Mouse (Mus musculus): ENCODE results near the gene S1pr4.

S1pr4 gene

DNA sequence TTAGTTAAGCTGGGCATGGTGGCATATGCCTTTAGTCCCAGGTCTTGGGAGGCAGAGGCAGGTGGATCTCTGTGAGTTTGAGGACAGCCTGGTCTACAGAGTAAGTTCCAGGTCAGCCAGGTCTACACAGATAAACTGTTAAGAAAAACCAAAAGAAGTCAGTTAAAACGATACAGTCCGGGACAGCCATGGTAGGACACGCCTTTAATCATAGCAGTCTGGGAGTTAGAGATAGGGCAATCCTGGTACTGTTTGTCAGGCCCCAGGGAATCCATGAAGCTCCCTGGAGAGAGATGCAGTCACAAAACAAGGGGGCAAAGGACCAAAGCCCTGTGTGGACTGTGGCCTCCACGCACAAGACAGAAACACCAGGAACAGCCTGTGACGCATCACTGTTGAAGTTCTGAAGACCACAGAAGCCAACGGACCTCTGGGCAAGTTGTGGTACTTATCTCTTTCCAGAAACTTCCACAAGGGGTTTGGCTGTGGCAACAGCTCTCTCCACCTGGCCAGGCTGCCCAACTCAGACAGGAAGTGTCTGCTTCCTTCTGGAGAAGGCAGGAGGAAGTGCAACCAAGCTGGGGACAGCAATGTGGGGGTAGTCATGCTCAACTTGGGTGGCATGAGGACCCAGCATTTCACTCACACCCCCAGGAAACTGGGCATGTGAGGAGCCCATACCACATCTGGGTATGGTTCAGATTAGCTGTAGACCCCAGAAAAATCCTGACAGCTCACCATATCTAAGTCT is 19.5 kb upstream of the S1pr4 start:
- no peak for DNase-seq (ENCODE audit: low read depth, low spot score)

DNA sequence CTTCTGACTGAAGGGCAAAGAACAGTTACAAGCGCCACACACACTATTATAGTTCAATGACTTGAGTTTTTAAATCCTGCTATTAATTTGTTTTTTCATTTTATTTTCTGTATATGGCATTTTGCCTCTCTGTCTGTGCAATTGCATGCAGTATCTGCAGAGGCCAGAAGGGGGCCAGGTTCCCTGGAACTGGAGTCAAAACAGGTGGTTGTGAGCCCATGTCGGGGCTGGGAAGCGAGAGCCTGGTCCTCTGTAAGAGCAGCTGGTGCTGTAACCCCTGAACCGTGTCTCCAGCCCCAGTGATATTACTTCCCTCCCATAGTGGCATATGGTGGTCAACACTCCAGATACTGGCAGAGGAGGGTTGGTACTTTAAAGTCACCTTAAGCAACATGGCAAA is 18.6 kb upstream of the S1pr4 start:
- DNase-seq (ENCODE audit: low read depth, low spot score) = no peak

DNA sequence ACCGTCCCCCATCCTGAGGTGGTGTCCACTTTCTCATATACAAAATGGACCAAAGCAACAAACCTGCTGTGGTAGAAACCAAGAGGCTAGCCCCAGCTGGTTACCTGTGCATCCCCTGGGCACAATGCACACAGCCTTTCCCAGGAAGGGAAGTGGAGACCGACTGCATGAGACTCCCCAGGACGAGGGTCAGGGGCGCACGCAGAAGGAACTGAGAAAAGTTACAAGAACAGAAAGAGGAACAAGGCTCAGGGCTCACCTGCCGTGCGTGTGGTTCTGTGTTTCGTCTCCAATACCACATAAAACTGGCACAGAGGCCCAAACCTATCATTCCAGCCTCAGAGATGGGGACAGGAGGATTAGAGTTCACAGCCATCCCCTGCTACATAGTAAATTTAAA is 17.3 kb upstream of the S1pr4 start:
- DNase-seq (ENCODE audit: low read depth, low spot score) = no peak

DNA sequence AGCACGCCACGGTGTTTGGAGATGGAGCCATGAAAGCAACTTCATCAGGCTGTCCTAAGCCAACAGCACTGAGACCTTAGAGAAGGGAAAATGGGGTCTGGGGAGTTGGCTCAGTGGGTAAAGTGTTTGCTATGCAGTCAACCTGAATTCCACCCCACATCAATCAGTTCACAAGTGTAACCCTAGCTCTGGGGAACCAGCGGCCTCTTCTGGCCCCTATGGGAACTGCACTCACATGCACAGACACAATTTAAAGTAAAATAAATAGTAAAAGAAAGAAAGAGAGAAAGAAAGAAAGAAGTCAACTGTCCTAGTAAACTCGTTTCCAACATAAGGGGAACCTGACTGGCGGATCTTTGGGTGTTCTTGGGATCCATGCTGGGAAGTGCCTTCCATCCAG is 13.9 kb upstream of the S1pr4 start:
- no peak for DNase-seq (ENCODE audit: low read depth, low spot score)

DNA sequence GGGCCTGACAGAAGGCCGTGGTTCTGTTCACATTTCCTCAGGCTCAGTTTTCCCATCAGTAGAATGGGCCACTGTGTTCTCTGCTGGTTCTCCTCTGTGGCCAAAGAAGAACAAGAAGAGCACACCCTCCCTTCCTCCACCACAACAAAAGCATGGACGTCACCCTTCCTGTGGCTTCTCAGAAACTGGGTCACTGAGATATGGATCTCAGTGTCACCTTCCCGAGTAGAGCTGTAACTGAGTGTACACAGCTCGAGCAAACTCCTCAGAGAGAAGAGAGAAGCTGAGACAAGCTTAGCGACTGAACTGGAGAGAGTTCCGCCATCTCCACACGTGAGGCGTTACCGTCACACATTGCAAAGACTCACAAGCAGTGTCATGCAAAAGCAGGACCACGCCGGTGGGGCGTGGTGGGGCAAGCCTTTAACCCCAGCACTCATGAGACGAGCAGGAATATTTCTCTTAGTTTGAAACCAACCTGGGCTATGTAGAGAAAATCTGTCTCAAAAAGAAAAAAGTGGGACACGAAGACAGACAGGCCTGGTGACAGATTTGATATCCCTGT is 10.4 kb upstream of the S1pr4 start:
- DNase-seq (ENCODE audit: low read depth, low spot score) = no peak

DNA sequence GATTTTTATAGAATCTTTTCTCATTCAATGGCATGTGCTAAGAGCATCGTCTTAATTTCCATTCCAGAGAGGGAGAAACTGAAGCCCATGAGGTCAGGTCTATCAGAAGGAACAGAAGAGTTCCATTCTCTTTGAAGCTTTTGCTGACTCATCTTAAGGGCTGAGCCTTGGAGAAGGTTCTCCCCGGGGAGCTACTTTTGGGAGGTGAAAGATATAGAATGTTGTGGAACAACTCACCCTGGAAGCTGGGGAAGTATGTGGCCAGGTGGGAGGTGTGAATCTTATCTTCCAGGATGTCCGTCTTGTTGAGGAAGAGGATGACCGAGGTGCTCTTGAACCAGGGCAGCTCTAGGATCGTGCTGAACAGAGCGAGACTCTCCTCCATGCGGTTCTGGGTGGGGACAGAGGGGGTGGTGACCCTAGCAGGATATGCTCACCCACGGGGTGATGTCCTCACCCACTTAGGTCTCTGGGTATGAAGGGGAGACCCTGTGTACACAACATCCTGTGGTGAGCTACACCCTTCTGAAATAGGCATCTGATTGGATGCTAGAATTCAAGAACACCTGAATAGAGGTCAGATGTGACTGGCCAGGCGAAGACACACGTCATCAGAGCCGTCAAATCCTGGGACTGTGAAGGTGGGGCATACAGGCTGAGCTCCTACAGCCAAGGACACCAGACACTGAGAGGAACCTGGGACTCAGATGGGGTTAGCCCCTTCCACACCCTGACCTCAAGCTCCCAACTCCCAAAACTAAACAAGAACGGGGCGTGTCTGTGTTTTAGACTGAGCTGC is 8.0 kb upstream of the S1pr4 start:
- DNase-seq (ENCODE audit: low read depth, low spot score) = peak; percentile 63

DNA sequence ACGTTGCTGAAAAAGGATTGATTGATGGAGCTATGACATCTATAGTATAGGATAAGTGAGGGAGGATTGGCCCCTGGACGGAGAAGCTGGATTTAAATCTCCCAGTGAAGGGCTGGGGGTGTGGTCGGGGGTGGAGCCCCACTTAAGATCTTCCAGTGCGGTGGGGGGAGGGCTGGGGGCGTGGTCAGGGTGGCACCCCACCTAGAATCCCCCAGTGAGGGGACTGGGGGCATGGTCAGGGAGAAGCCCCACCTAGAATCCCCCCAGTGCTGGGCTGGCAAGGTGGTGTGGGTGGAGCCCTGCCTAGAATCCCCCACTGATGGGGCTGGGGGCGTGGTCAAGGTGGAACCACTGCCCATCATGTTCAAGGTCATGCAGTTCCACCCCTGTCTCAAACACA is 7.2 kb upstream of the S1pr4 start:
- no peak for DNase-seq (ENCODE audit: low read depth, low spot score)

DNA sequence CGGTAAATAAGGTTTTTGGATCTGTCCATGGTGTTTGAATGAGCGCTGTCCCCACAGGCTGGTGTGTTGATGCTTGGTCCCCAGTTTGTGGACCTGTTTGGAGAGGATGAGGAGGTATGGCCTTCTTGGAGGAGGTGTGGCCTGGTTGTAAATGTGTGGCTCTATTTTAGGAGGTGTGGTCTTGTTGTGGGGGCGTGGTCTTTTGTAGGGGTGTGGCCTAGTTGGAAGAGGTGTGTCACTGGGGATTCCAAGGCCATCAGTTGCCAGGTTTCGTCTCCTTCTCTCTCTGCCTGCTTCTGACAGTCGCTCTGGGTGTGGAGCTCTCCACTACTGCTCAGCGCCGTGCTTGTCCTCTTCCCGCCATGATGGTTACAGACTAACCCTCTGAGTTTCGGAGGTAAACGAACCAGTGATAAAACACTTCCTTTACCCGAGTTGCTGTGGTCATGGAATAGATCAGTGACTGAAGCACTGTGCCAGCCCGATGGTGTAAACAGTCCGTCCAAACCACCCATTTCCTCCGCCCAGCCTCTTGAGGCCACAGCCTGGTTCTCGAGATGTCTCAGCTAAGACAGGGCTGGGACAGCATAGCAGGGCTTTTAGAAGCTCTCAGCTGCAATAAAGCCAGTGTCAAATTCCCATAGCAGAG is 5.2 kb upstream of the S1pr4 start:
- no peak for DNase-seq (ENCODE audit: low read depth, low spot score)

DNA sequence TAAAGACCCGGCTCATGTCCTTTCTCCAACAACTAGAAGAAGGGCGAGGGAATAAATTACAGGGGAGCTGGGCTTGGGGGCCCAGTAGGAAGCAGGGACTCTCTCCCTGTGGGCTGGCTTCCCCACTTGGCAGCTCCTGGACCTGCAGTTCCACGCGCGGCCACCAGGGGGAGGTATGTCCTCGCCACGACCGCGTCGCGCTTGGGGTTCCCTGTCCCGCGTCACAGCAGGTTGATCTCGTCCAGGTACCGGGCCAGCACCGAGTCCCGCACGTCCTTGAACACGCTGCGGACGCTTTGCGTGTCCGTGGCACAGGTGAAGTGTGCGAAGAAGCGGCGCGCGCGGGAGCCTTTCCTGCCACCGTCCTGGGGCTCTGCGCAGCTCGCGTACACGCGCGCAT is 2.7 kb upstream of the S1pr4 start:
- DNase-seq (ENCODE audit: low read depth, low spot score) = no peak

DNA sequence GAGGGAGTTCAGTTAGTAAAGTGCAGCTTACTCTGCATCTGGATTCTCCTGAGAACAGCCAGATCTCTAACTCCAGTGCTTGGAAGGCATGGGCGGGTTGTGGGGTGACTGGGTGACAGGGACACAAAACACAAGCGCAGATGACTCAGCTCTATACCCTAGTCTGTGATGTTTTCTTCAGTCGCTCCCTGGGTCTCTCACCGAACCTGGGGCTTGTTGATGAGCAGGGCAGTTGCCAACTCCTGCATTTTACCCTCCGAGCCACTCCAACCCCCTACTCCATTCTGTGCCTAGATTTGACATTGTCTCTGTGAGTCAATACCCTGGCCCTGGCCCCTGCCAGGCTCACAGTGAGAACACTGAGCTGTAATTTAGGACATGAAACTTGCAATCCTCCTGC is 1.9 kb upstream of the S1pr4 start:
- DNase-seq (ENCODE audit: low read depth, low spot score) = no peak

DNA sequence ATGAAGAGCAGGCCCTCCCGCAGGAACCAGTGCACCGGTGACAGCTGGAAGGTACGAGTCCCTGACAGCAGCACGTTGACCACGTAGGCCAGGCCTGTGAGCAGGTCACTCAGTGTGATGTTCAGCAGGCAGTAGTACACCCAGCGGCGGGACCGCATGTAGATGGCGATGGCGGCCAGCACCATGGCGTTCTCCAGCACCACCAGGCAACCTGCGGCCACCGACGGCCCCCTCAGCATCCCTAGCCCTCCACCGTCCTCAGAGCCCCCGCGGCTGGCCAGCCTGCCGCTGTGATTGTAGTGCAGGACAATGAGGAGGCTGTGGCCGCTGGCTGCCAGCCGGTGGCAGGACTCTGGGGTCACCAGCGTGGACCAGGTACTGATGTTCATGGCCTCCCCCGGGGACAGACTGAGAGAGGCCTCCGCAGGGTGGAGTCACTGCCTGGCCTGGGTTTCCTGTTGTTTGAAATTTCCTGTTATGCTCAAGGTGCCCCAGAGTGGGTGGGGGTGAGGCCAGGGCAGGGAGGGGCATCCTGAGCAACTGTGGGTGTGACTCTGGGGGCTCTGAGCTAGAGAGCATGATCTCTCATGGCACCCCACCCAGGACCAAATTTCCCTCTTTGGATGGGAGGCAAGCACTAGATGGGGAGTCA is 556 bp downstream of the S1pr4 start:
- no peak for DNase-seq (ENCODE audit: low read depth, low spot score)

DNA sequence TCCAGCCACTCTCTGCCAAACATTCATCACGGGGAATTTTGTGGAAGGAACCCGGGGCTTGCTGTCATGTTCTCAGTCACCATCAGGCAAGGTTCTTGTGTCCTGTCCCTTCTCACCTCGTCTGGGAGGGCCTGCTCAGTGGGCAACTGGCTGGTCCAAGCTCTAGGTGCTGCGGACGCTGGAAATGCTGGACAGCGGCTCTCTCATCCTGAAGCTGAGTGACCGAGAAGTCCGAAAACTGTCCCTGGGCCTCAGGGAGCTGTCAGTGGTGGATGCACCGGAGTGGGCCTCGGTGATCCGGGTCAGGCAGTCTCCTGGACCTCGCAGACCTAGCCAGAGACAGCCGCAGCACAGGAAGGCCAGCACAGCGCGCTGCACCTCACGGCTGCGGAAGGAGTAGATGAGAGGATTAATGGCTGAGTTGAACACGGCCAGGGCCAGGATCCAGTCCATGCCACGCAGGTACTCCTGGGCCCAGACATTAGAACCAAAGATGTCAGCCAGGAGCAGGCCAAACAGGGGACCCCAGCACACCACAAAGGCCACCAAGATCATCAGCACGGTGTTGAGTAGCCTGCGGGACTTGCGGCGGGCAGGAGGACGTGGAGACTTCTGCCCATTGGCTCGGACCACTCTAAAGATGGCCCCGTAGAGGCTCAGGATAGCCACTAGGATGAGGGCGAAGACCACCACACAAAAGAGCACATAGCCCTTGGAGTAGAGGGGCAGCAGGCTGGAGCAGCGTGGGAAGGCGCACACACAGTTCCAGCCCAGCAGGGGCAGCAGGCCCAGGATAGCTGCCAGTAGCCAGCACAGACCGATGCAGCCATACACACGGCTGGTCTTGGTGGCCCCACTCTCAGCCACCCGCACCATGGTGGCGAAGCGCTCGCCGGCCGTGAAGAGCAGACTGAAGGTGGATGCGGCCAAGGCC is 1.3 kb downstream of the S1pr4 start:
- DNase-seq (ENCODE audit: low read depth, low spot score) = no peak

DNA sequence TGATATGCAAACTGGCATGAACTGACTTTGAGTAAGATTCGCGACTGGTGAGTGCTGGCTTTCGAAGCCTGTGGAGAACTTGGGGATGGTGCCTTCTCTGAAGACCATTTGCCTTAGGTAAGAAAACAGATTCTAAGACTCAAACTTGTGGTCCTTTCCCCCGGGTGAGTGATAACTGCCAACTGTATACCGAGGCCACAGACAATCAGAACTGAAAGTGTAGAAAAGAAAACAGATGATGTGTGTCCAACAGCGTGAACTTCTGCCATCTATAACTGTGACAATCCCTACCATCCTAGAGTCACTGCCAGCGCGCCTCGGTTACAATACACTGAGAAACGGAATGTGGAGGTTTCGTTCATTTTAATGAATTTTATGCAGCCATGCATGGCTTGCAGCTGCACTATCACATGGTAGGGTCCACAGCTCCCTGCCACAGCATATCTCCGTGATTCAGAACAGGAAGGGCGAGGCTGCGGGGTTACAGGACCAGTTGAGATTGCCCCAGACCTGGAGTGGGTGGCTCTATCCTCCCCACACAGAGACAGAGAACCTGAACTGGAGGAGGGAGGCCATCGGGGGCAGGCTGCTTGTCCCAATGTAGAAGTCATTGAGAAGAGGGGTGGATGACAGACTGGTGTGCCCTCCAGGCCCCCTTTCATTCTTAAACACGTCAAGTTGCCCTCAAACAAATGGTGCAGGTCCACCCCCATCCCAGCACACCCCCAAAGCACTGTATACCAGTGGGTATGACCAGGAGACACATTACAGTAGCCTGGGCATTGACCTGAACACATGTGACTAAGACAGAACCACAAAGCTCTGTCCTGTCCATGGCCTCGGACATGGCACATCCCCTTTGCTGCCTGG is 2.3 kb downstream of the S1pr4 start:
- DNase-seq (ENCODE audit: low read depth, low spot score) = no peak

DNA sequence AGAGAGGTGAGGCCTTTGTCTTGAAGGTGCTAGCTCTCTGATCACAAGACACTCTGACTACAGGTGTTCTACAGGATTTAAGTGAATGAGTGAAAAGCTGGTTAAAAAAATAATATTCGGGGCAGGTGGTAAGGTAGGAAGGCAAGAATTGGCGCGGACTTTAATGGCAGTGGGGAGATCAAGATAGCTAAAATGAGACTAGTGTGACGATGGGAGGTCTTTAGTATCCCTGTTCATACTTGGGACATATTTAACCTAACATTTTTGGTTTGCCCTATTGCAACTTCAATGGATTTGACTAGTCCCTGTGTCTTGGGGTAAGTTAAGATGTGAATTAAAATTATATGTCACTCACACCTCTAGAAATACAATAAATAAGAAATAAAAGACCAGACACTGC is 3.0 kb downstream of the S1pr4 start:
- no peak for DNase-seq (ENCODE audit: low read depth, low spot score)

DNA sequence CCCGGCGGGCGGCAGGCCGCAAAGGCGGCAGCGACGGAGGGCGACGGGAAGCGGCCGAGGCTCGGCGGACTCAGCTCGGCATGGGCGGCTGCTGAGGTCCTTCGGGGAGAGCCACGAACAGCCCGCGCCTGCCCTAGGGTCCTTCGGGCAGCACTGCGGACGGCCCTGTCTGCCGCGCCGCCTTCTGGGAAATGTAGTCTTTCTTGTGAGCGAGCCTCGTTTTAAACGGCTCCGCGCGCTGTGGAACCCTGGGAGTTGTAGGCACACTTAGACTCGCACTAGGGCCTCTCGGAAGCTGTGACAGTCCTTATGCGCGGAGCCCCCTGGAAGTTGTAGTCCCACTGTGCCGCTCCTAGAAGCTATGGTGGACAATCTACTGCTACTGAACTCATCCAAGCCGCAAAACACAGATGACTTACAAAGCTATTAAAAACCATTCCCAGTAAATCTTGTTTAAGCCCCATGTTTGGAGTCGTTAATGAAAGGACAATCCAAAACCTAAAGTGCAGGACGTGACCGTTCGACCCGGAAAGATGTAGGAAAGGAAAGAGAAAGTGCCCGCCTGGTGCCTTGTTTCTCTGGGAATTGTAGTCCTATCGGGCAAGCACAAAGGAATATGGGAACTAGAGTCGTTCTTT is 3.5 kb downstream of the S1pr4 start, which contains the start of gene Ncln:
Ncln (minus strand) TSS at position 129 of the 638 bp plus-strand sequence.
- peak; percentile 93 for DNase-seq (ENCODE audit: low read depth, low spot score)

DNA sequence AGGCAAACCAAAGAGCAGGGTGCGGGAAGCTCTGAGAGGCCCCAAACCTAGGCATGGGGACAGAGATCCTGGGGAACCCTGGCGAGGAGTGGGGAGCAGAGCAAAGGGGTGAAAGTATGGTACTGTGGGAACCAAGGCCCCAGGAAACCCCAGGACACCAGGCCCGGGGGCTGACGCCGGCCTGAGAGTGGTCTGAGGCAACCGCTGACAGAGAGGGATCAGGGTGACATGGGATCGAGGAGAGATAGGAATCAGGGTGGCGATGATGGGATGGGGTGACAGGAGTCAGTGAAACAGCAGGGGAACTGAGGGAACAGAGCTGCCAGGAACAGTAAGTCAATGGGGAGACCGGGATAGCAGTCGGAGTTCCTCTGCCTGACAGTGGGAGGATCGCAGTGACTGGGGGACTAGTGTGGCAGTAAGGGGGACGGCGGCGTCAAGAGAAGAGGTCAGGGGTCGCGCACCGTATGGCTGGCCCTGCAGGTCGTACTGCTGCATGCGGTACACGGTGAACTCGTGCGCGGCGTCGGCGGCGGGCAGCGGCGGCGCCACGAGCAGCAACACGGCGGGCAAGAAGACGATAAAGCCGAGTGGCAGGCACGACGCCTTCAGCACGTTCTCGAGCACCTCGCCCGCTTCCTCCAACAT is 4.2 kb downstream of the S1pr4 start:
- DNase-seq (ENCODE audit: low read depth, low spot score) = no peak

DNA sequence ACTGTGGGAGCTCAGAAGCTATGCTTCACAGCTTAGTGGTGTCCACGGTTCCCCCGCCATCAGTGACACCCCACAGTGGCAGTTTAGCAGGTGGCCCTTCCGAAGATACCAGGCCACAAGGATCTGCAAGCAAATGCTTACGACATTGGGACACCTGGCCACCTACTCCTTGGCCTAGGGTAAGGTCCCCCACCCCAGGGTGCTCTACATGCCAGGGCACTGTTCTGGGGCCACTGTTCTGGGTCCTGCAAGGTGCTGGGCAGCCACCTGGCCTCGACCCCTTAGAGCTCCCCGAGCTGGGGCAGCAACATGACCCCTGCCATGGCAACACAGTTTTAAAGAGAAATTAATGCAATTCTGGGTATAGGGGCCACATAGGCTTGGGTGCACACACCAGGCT is 4.8 kb downstream of the S1pr4 start:
- DNase-seq (ENCODE audit: low read depth, low spot score) = no peak

DNA sequence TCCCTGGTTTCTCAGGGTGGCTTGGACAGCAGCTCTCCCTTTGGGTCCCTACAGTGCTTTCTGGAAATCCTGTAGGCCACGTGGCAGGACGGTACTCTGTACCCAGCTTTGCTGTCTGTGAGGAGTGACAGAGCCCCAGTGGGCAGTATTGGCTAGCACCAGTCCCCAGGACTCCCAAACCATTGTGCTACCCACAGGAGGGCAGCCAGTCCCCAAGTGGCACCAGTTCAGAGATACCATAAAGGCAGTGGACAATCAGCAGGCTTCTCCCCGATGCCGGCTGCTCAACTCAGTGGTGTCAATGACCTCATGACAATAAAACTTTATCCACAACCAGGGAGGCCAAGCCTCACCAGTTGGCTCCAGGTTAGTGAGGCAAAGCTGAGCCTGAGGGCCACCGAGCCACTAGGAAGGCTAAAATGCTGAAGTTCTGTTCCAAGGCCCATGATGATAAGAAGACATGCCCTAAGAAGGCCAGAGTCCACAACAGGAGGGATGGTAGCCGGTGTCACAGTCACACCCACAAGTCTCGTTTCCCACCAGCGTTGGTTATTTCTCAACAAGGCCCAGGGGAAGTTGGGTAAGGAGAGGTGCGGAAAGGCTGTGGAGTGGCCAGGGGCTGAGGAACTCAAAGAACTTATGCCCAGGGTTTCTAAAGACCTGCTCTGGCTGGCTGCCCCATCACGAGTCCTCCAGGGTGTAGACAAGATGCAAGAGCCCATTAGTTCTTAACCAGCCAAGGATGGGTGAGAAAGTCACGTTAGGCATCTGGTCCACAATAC is 5.5 kb downstream of the S1pr4 start:
- no peak for DNase-seq (ENCODE audit: low read depth, low spot score)
